In genomic region chr3:121737453-121737852, GRCm38 (mm10) we compare ENCODE assay signal across 8 mouse cellular contexts. TPM values are rescaled to one million over a fixed set of nuclear protein-coding genes. Genes with fewer than 3 reads are reported as not detected.
DNase-seq lines count a peak whose midpoint lies in the region; ATAC-seq and TF ChIP-seq lines count a peak whose summit lies in the region.
"Had no signal": no experiment of that assay in that cellular context is flagged by ENCODE, and none has a peak within 500 bp of the region (broad histone marks: within the 10 kb centered on the region; RNA-seq: fewer than 3 reads in every experiment).

No protein-coding gene starts in this region.

- peak; percentile 69 for TF ChIP-seq CTCF in hindbrain, postnatal 0 days (IDR thresholded peaks at IDR 0.05; ENCODE audit: low read depth)

- H3K36me3 ChIP-seq in hindbrain, postnatal 0 days (ENCODE audit: insufficient read depth, low read length), result no peaks in the 10 kb centered on the region; the same call in 1 of the 2 replicates
- H3K36me3 ChIP-seq in hindbrain, embryonic 14.5 days (replicated peaks; ENCODE audit: control insufficient read depth, insufficient read depth), result peaks cover 7% of the 10 kb centered on the region

- H3K9ac ChIP-seq in hindbrain, postnatal 0 days (replicated peaks; ENCODE audit: low read length), result no peak overlapping the region
- no peak overlapping the region for H3K9ac ChIP-seq in hindbrain, embryonic 14.5 days
- H3K9ac ChIP-seq: limb, embryonic 12.5 days had no signal

- H3K27ac ChIP-seq in hindbrain, postnatal 0 days, result no peak overlapping the region
- H3K27ac ChIP-seq in hindbrain, embryonic 14.5 days, result no peak overlapping the region
- H3K27ac ChIP-seq: limb, embryonic 12.5 days had no signal

- H3K4me2 ChIP-seq in hindbrain, postnatal 0 days (ENCODE audit: low read depth, low read length), result no peak overlapping the region
- no peak overlapping the region for H3K4me2 ChIP-seq in hindbrain, embryonic 14.5 days (replicated peaks)
- H3K4me2 ChIP-seq: limb, embryonic 12.5 days had no signal

- H3K9me3 ChIP-seq in hindbrain, postnatal 0 days (ENCODE audit: low read length), result no peaks in the 10 kb centered on the region
- no peaks in the 10 kb centered on the region for H3K9me3 ChIP-seq in hindbrain, embryonic 14.5 days (ENCODE audit: control insufficient read depth, low read length)
- H3K9me3 ChIP-seq: limb, embryonic 12.5 days had no signal

- peak; percentile 57 for DNase-seq in hindbrain, postnatal 0 days (ENCODE audit: low spot score)
- no peak for DNase-seq in hindbrain, embryonic 14.5 days (ENCODE audit: low spot score)
- DNase-seq in 3T3-L1 (ENCODE audit: low read depth, low spot score), result peak; percentile 68
- DNase-seq in CD4-positive helper T cell, adult 2 months (ENCODE audit: low read depth, low spot score), result peak; percentile 29
- peak; percentile 38 to 77 for DNase-seq in heart, postnatal 10 days
- no peak for DNase-seq in frontal cortex, postnatal 14 days (ENCODE audit: low spot score in 2 of 2)
- no peak for DNase-seq in cerebellum, adult 9-10 months

- WGBS in hindbrain, postnatal 0 days, result 33% methylated on average over 1 of the region's 1 CpGs
- 22% methylated on average over 1 of the region's 1 CpGs for WGBS in hindbrain, embryonic 14.5 days

- no peaks in the 10 kb centered on the region for H3K4me1 ChIP-seq in hindbrain, postnatal 0 days (ENCODE audit: insufficient read depth, low read length)
- H3K4me1 ChIP-seq in hindbrain, embryonic 14.5 days (replicated peaks; ENCODE audit: control insufficient read depth, insufficient read depth, low read length), result no peaks in the 10 kb centered on the region

- intact Hi-C loops in heart, postnatal 10 days (cut with DNase I), result loop anchor here (2.0 to 10.0 kb wide), 4 partner anchors 101 to 563 kb away; partner anchors contain the start of gene Rwdd3

- ATAC-seq in hindbrain, postnatal 0 days, result no peak
- no peak for ATAC-seq in hindbrain, embryonic 14.5 days (ENCODE audit: low FRiP score)

- H3K4me3 ChIP-seq in hindbrain, postnatal 0 days (ENCODE audit: low read length), result no peak overlapping the region
- no peak overlapping the region for H3K4me3 ChIP-seq in hindbrain, embryonic 14.5 days (replicated peaks; ENCODE audit: low read length)
- H3K4me3 ChIP-seq: limb, embryonic 12.5 days had no signal

- no peaks in the 10 kb centered on the region for H3K27me3 ChIP-seq in hindbrain, postnatal 0 days (ENCODE audit: insufficient read depth, low read length)
- H3K27me3 ChIP-seq in hindbrain, embryonic 14.5 days (ENCODE audit: control insufficient read depth, insufficient read depth, low read length), result no peaks in the 10 kb centered on the region
- H3K27me3 ChIP-seq: limb, embryonic 12.5 days had no signal

RNA-seq across cellular contexts. Expression of gene F3, which starts 14.1 kb away (rescaled TPM):
- 12.0 and 16.1 TPM in 2 replicates for total RNA-seq in hindbrain, postnatal 0 days (2014; rRNA removed)
- 15.2 and 18.9 TPM in 2 replicates for polyA plus RNA-seq in hindbrain, postnatal 0 days (2015; fragmentation: Nextera tagmentation; extraction: Ambion mirVana)
- 6.5 and 8.2 TPM in 2 replicates for polyA plus RNA-seq in hindbrain, embryonic 14.5 days (2014; fragmentation: Nextera tagmentation; extraction: Ambion mirVana)
- 10 to 100 TPM; 15.0 to 16.6 TPM for total RNA-seq in heart, postnatal 10 days (2021)

Comparison
In these comparisons a context has a peak if more than half of its experiments do, and no peak if none do; other contexts are left out.
1. DNase-seq: peak in hindbrain, postnatal 0 days (single experiment), 3T3-L1 (single experiment), CD4-positive helper T cell, adult 2 months (single experiment) and heart, postnatal 10 days (2 of 2); none in hindbrain, embryonic 14.5 days (single experiment), frontal cortex, postnatal 14 days (0 of 2) and cerebellum, adult 9-10 months (single experiment).